Mouse (Mus musculus) testis, postnatal 14 days (tissue): ENCODE results near the gene Slc25a45.
A peak's percentile ranks its signal among the peaks of the same experiment; 100 is the strongest.

Experiments used
- DNase-seq: peaks from one replicate; pipeline ENCODE4 v3.0.0; 2021; ENCODE audit warnings: low spot score

Slc25a45 gene

DNA sequence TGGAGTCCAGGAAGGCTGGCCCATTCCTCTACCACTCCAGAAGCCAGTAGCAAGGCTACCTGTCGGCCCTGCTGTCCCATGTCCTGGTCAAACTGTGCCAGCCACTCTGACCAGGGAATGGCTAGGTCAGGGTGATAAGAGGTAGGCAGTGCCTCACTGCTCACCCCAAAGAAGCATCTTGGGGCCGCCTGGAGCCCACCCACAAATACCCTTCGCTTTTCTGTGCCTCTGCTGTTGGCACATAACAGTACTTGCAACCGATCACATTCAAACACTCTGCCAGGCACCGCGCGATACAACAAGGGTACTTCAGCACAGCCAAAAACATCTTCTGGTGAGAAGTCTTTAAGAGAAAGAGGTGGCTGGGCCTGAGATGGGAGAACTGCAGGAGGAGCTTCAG, 14.7 kb downstream of the Slc25a45 start:
- DNase-seq = no peak

DNA sequence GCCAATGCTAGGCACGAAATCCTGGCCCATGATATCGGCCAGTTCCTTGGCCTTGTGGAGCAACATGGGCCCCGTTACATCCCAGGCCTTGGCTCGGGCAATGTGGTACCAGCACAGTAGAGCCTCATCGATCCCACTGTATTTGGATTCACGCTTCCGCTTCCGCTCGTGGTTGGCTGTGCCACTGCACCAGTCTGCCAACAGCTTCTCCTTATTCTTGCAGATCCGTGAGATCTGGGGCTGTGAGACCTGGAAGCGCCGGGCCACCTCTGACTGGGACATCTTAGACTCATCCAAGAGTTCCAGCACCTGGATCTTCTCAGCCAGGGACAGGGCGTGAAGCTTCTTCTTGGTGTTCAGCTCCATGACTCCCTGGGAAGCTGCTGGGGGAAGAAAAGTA, 15.1 kb downstream of the Slc25a45 start:
- DNase-seq = no peak

DNA sequence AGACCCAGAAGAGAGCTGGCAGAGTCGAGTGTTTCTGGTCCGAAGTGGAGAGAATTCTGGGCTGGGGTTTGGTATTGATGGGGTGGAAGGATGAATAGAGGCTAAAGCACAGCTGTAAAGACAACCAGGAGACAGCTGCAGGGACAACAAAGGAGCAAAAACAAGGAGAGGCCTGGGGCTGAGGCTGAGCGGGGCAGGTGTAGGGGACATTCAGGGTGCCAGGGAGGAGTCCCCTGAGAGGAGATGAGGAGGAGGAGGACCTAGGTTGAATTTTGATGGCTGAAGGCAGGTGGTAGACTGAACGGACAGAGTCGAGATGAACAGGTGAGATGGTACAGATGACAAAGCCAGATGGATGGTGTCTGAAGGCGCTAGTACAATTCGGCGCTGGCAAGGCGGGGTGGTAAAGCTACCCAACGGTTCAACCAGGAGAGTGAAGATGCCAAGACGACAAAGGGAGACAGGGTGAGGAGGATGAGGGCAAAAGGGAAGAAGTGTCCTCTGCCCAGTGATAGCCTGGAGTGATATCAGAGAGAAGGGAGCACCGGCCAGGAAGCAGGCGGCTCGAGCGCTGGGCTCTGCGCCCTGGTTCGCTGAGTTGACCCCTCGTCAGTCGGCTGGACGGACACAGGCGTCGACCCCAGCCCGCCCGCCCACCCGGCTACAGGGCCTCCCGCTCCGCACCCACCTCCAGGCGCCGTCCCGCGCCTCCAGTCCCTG, 15.8 kb downstream of the Slc25a45 start:
- no peak for DNase-seq

DNA sequence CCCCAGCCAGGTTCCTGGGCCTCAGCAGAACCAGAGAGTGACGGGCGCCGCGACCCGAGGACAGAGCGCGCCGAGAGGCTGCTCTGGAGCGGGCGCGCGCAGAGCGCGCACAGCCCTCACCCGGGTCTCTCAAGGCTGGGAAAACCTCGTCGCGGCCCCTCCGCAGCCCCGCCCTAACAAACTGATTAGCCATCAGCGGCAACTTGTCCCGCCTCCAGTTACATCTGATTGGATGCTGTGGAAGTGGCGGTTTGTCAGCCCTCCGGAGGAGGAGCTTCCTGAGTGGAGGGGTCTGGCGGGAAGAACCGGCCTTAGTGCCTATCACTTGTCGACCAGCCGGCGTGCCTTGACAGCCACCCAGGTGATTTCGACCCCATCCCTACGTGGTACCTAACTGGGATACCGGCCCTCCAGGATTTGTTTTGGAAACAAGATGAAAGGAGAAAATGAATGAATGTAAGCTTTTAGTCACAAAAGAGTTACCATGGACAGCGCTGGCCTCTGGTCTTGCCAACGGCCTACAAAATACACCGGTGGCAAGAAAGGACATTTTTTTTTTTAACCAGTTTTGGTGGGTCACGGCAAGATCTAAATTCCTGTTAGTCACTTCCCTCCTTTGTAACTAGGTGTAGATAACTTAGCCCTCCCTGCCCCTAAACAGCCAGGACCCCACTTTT, 16.5 kb downstream of the Slc25a45 start, which contains the start of gene Tigd3:
Gene Tigd3 (minus strand): TSS at position 148 of the 677 bp plus-strand sequence.
- DNase-seq = peak; percentile 95

DNA sequence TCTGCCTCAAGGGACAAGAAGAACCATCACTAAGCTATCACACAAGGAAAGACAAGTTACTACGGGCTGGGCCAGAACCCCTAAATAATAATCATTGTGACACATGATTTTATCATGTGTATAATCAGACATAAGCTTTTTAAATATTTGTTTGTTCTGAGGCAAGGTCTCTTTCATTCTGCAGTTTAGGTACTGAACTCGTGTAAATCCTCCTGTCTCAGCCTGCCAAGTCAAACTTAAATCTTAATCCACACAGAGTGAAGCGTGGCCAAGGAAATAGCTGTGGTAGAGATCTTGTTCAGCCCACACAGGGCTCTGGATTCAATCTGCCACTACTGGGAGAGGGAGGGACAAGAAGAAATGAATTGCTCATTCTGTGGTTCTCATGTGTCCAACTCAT, 29.7 kb downstream of the Slc25a45 start:
- no peak for DNase-seq

DNA sequence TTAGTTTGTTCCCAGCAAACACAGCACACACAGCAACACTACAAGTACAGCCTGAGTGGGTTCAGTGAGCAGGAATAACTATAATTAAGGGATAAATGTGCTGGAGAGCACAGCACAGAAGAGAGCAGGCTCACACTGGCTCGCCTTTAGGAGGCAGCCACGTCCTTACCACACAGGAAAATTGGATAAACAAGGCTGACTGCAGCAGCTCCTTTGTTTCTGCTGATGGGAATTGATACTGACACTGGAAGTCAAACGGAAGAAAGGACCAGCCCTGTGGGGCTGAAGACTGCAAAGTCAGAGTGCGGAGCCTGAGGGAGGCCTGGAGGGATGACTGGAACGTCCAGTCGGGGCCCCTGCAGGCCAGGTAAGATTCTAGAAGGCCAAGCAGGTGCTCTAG, 32.6 kb downstream of the Slc25a45 start:
- no peak for DNase-seq

DNA sequence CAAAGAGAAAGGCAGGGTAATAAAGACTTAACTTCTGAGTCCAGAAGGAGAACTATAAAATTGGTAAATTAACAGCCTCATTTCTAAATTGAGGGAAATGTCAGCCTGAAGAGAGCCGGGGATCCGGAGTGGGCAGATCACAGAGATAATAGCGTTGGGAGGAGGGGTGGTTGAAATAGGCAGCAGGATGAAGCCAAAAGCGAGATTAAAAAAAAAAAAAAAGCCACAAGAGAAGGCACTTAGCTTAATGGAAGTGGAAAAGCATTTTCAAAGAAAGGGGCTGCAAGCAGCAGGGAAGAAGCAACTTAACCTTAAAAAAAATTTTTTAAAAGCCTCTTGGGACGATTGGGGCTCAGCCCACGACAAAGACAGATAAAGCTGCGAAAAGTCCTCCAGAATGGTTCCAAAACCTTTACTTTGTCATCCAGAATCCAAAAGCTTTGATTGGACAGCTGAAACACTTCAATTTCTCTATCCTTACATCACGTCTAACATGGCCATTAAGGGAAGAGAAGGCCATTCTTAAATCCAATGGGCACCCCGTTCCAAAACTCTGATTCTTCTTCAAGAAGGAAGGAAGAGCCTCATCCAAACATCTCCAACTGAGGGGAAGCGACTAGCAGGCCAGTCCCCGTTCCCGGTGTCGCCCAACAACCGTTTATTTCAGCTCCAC, 34.0 kb downstream of the Slc25a45 start:
- no peak for DNase-seq

DNA sequence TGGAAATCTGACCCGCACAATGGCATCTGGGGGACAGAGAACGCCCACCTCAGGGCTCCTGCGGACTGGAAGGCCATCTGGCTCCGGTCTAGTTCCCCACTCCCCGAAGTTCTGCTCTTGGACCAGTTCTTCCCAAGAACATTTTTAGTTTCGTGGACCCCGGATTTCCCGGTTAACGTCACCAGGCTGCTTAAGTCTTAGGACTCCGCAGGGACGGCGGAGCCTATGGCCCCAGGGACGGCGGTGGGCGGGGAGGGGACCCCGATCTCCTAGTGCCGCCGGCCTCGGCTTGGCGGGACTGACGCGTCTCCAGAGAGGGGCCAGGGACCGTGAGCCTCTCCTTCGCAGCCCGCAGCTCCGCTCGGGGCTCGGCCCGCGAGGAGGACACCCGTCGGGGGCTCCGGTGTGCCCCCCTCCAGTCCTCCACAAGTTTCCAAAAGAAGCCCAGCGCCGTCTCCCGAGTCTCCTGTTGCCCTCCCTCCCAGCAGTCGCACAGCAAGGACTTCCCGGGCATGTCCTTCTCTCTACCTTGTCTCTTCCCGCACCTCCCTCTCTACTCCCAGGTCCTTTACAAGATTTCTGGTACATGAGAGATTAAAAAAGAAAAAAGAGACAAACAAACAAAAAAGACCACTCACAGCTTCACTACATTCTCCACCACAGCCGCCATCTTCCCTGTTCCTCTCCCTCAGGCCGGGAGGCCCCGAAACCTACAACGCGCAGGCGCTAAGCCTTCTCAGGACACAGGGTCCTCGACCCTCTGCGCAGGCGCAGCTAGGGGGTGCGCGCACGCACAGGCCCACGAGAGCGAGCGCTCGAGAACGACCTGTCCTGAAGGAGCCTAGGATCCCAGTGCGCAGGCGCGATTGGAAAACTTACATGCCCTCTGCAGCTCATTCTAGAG, 34.7 kb downstream of the Slc25a45 start:
- DNase-seq = peak; percentile 99

DNA sequence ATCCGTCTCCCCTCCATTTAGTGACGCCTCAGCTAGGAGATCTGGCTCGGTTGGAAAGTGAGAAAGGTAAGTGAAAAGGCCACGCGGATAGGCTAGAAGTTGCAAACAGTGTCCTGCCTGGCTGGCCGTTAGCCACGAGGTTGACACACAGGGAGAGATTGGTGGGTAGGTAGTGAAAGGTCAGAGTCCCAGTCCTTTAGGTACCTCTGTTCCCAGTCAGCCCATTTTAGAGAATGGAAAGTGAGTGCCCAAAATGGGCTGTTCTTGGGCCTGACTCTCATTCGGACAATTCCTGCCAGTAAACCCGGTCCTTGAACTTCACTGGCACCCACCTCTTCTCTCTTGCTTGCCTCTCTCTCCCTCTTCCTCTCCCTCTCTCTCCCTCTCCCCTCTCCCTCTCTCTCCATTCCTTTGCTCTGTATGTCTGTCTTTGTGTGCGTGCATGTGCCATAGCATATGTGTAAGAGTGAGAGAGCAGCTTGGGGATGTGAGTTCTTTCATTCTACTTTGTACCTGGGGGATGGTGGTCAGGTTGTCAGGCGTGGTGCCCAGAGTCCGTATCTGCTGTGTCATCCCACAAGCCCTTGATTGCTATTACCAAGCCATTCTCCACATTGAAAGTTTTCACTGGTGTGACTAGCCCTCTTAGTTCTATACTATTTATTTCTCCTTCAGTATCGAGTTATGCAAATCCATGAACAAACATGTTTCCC, 35.6 kb downstream of the Slc25a45 start, which contains the start of gene Dpf2:
Gene Dpf2 (minus strand): TSS at position 4 of the 713 bp plus-strand sequence.
- DNase-seq = no peak

DNA sequence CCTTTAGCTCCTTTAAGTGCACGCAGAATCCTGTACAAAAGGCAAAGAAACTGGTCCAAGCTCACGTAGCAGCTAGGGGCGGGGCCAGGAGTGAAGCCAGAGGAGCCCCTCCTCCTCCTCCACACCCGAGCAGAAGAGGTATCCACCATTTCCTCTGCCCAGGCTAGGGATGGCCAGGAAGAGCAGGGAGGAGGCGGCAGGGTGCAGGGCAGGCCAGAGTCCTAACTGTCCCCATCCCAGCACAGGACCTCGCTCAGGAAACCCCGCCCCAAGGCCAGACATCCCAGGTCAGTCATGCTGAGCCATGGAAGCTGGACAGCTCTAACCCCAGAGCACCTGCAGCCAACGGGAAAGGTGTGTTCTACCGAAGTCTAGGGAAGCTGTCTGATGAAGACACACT, 44.1 kb downstream of the Slc25a45 start:
- no peak for DNase-seq

DNA sequence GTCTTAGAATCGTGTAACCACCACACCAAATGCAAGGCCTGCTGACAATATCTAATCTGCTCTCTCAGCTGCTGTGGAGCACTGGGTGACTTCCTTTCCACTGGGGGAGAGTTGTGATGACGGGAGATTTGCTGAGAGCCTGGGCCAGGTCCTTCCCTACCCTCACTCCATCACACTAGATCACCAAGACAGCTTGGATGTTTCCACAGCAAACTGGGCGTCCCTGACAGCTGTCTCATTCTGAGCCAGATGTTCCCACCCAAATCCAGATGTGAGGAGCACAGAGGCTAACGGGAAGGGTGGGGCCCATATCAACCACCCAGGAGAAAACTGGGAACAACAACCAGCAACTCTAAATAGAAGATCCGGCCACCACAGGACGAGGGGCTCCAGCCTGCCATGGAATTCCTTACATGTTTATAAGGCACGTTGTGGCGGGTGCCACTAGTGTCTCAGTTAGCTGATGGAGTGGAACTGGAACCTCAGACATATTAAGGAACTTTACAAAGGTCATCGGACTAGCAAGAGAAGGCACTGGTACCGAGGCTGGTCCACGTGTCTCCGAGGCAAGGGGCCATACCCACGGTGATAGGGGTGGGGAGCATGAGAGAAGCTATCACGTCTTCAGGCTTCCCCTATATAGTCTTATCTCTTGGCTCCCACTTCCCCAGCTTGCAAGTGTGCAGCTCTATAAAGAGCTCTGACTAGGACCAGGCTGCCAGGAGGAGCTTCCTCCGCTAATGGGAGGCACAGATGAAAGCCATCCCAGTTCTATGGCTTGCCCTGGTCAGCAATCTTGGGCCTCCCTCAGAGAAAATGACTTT, 44.7 kb downstream of the Slc25a45 start:
- no peak for DNase-seq

DNA sequence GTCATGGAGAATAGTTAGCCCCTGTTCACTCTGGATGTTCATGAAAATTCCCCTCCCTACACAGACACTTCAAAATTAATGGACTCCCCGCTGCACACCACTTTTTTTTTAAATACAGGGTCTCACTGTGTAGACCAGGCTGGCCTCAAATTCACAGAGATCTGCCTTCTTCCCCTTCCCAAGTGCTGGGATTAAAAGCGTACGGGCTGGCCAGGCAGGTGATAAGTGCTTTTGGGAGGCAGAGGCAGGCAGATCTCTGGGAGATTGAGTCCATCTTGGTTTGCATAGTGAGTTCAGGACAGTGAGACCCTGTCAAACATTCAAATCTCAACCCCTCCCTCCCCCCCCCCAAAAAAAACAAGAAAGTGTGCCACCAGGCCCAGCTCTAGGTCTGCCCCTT, 45.4 kb downstream of the Slc25a45 start:
- no peak for DNase-seq

DNA sequence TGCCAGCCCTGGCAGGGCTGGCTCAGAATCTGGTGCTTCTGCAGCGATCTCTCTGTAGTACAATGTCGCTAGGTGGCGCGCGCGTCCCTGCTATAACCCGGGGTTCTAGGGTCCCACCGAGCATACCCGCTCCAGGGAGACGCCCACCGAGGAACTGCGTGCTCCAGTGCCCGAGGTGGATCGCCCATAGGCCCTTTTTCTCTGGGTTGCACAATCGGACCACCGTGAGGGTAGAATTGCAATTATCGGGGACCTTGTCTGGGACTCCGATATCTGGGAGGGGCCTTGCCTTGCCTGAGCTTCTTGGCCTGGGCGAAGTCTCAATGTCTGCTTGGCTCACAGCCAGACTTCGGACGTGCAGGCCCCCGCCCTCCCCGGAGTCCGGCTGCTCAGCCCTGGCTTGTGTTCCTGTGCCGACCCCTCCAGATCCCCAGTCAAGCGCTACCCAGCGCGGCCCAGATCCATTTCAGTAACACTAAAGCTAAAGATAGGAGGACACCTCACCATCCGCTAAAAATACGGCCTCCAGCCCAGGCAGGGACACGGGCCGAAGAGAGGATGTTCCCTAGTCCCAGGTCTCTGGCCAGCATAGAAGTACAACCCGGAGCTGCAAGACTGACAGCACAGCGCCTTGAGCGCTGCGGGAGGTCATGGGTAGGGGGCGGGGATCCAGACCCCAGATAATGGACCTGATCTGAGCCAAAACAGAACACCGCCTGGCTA, 46.5 kb downstream of the Slc25a45 start:
- DNase-seq = peak; percentile 84

DNA sequence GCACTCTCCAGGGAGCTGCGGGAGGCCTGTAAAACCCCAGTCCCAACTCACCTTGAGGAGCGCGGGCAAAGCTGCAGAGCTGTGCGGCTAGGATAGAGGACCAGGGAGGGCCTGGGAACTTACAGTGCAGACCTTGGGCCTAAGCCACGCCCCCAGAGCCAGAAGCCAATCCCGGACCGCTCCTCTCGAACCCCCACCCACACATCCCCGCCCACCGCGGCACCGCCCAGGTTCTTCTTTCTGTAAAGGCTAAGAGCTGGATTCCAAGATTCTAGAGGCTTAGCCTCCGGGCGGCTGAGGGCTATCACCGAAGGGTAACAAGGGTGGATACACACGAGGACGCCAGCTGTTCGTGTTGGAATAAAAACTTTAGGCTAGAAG, 47.1 kb downstream of the Slc25a45 start, which contains the start of gene Cdc42ep2:
Gene Cdc42ep2 (minus strand): TSS at position 104 of the 381 bp plus-strand sequence.
- DNase-seq = peak; percentile 92

DNA sequence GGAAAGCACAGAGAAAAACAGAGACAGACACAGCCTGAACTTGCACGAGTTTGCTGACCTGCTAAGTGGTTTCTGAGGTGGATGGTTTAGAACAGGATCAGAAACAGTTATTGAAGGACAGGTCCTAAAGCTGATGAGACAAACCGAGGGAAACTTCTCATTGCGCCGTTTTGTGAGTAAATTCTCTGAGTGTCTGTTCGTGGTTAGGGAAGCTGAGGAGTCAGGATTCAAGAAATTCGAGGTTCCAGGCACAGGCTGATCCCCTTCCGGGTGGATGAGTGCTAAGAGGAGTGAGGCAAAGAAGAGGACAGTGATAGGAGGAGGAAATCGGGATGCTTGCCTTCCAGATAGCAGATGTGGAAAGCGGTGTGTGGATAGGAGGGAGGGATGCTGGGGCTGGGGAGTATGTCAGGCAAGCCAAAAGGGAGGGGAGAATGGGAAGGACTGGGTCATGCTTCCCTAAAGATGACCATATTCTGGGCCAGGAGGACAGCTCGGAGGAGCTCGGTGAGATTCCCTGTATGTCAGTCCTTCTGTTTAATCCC, 47.8 kb downstream of the Slc25a45 start:
- no peak for DNase-seq

DNA sequence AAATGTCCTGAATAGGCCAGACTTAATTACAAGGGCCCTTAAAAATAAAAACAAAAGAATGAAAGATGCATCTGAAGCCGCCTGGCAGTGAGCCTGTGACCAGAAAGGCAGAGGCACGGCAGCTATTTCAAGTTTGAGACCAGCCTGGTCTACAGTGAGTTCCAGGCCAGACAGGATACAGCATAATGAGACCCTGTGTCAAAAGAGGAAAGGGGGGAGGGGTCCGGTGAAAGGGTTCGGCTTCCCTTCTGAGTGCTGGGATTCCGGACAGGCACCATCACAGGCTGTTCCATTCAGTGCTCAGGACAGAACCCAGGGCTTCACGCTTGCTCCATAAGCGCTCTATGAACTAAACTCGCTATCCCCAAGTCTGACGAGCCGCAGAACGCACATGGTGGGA, 49.4 kb downstream of the Slc25a45 start:
- DNase-seq = no peak

DNA sequence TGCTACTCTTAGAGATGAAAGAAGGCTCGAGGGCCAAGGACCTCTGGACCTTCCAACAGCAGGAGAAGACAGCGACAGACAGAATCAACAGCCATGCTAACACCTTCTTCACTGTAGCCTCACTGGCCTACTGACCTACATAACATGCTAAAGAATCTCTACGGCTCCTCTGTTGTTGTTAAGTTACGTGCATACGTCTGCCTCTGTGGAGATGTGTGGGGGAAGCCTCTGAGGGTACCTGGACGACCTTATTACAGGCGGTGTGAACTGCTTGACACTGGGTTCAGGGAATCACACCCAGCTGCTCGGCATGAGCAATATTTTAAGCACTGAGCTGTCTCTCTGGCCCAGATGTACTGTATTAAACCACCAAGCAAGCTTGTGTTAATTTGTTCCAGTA, 49.9 kb downstream of the Slc25a45 start:
- no peak for DNase-seq

DNA sequence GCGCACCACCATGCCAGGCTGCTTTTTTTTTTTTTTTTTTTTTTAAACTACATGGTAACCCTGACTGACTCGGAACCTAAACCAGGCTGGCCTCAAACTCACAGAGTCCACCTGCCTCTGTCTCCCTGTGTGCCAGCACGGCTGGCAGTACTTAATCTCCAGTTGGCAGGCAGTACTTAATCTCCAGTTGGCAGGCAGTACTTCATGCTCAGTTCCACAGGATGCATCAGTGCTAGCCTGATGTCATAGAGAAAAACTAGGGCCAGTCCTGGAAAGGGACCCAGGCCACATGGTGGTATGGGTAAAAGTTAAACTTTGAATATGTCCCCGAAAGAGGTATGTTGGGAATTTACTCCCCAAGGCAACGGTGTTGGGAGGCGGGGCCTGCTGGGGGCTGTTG, 50.5 kb downstream of the Slc25a45 start:
- no peak for DNase-seq

DNA sequence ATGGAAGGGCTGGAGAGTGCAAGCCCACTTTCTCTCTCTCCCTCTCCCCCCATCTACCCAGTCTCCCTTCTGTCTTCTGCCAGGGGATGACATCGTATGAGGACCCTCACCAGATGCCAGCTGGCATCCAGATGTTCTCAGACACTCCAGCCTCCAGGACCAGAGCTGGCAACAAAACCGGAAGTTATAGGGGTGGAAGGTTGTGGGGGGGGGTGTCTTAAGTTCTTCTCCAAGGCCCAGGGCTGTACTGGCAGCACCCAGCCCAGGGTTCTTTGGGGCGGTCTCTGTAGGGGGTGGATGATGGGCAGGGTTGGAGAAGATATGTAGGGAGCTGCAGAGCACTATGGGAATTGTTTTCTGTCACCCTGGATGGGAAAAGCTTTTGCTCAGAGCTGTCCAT, 50.9 kb downstream of the Slc25a45 start:
- no peak for DNase-seq
